Mouse (Mus musculus): ENCODE measurements around the gene Prkra.

DNA sequence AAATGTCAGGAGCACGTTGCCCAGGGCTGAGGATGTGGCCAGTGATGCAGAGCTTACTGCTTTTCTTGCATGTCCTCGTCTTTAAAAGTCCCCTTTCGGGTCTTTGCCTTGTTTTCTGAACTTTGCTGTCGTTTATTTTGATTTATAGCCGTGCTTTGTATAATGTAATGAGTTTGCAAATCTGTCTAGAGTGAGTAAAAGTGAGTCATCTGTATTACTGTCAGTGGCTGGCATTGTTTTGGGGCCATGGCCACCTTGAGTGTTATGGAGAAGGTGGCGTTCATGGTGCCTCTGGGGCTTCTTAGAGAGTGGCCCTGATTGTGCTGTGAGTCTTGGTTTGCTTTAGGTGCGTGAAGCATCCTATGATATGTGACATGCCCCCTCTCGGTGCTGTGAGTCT, 34.5 kb upstream of the Prkra start:
- no peak for TF ChIP-seq CTCF (IDR thresholded peaks at IDR 0.05; ENCODE audit: low read depth)
- TF ChIP-seq EP300 (IDR thresholded peaks at IDR 0.05; ENCODE audit: low read depth) = no peak
